Mouse (Mus musculus) heart, postnatal 0 days (tissue): ENCODE data around the gene Tk1. TPM values are rescaled to one million over a fixed set of nuclear protein-coding genes. Genes with fewer than 3 reads are reported as not detected.

ENCODE experiments used
- ATAC-seq: fragments of 200-750 bp; cut with Nextera tagmentation; 2 replicates; pipeline ENCODE4 v1.8.0; 2017; ENCODE audit warnings: low read depth, moderate number of reproducible peaks, moderate library complexity; ENCODE audit not compliant: insufficient read depth
- DNase-seq: peaks from one replicate; pipeline ENCODE4 v3.0.0-alpha.2; 2016; ENCODE audit warnings: low spot score
- H3K27ac ChIP-seq: fragments of 300-500 bp; sonication (generic); 2 replicates; pipeline ENCODE4 v1.5.1; 2014; ENCODE audit warnings: low read depth, mild to moderate bottlenecking
- H3K27me3 ChIP-seq: fragments of 300-500 bp; sonication (generic); 2 replicates; pipeline ENCODE4 v1.6.1; 2014; ENCODE audit warnings: low read length, mixed read lengths; ENCODE audit not compliant: control insufficient read depth, insufficient read depth
- H3K36me3 ChIP-seq: fragments of 300-500 bp; sonication (generic); replicated peaks from 2 replicates; pipeline ENCODE4 v1.6.1; 2014; ENCODE audit warnings: low read length, mixed read lengths; ENCODE audit not compliant: control insufficient read depth, insufficient read depth
- H3K4me1 ChIP-seq: fragments of 300-500 bp; sonication (generic); 2 replicates; pipeline ENCODE4 v1.6.1; 2014; ENCODE audit warnings: antibody characterized with exemption; ENCODE audit not compliant: control insufficient read depth, insufficient read depth
- H3K4me2 ChIP-seq: fragments of 300-500 bp; sonication (generic); 2 replicates; pipeline ENCODE4 v1.6.1; 2014; ENCODE audit warnings: low read depth, mild to moderate bottlenecking, low read length, moderate library complexity
- H3K4me3 ChIP-seq: fragments of 300-500 bp; sonication (generic); 2 replicates; pipeline ENCODE4 v1.5.1; 2014; ENCODE audit warnings: low read depth, low read length
- H3K9ac ChIP-seq: fragments of 300-500 bp; sonication (generic); replicated peaks from 2 replicates; pipeline ENCODE4 v1.6.1; 2014; ENCODE audit warnings: low read depth, low read length, mixed read lengths
- H3K9me3 ChIP-seq: fragments of 300-500 bp; sonication (generic); replicated peaks from 2 replicates; pipeline ENCODE4 v1.6.1; 2016; ENCODE audit warnings: low read length; ENCODE audit not compliant: control insufficient read depth
- CTCF ChIP-seq: IDR thresholded peaks from 2 replicates; pipeline ENCODE4 v1.5.1; 2016; ENCODE audit warnings: antibody characterized with exemption, control low read depth, low read depth
- EP300 ChIP-seq: IDR thresholded peaks from 2 replicates; pipeline ENCODE4 v1.6.1; 2016; ENCODE audit warnings: antibody characterized with exemption, low read depth
- WGBS: fragments of 180-500 bp; shearing (Covaris S2); extraction: QIAGEN DNeasy Blood & Tissue Kit; methylation state at CpG from one replicate; pipeline ENCODE4 v1.1.7; 2014; 5-methylcytosine and 5-hydroxymethylcytosine counted together
- polyA plus RNA-seq: library from polyadenylated mRNA; unstranded; fragments of >200 nt; fragmentation: Nextera tagmentation; extraction: Ambion mirVana; gene quantifications from 2 replicates; pipeline ENCODE4 v1.2.1, GENCODE M21; 2015
- total RNA-seq: library from RNA; depleted of rRNA; stranded (reverse); fragments of >200 nt; gene quantifications from 2 replicates; pipeline ENCODE4 v1.2.3, GENCODE M21; 2014; ENCODE audit warnings: low replicate concordance

Gene Tk1
- total and polyA plus RNA-seq, 2 experiments from 2014 or later, result 41.4 to 103 TPM

DNA sequence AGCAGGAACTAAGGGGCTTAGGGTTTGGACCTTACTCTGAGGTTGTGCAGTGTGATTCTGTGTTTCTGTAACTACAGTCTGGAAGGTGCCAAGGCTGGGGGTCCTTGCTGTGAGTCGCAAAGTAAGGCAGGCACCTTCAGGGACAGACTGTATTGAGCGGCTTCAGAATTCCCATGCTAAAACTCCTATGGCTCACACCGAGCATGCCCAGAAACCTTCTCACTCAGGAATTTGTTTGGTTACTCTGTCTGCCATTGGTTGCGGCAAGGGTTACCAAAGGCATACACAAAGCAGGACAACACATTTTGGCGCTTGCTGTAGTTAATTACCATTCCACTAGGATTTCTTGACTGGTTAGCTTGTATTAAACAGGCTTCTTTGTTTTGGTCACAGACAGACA lies 272 bp upstream of the Tk1 start:
- ATAC-seq (0 out of 2 replicates have a peak, but pooled peaks have one; percentile 4), DNase-seq (no peak)
- H3K9me3 ChIP-seq, result no peaks in the 10 kb centered on the region
- H3K9ac ChIP-seq, result peak overlapping the region; percentile 65
- H3K27ac ChIP-seq, result peak overlapping the region; percentile 84
- peak overlapping the region; percentile 74 for H3K4me2 ChIP-seq
- 11% methylated on average over 5 of the region's 5 CpGs for WGBS
- peak overlapping the region; percentile 48 for H3K4me3 ChIP-seq
- no peaks in the 10 kb centered on the region for H3K27me3 ChIP-seq
- H3K4me1 ChIP-seq, result peaks cover 75% of the 10 kb centered on the region
- TF ChIP-seq CTCF, result no peak
- 0 out of 2 replicates have a peak, but pooled peaks have one; percentile 17 for TF ChIP-seq EP300
- H3K36me3 ChIP-seq, result peaks cover 12% of the 10 kb centered on the region; the same call in 1 of the 2 replicates

DNA sequence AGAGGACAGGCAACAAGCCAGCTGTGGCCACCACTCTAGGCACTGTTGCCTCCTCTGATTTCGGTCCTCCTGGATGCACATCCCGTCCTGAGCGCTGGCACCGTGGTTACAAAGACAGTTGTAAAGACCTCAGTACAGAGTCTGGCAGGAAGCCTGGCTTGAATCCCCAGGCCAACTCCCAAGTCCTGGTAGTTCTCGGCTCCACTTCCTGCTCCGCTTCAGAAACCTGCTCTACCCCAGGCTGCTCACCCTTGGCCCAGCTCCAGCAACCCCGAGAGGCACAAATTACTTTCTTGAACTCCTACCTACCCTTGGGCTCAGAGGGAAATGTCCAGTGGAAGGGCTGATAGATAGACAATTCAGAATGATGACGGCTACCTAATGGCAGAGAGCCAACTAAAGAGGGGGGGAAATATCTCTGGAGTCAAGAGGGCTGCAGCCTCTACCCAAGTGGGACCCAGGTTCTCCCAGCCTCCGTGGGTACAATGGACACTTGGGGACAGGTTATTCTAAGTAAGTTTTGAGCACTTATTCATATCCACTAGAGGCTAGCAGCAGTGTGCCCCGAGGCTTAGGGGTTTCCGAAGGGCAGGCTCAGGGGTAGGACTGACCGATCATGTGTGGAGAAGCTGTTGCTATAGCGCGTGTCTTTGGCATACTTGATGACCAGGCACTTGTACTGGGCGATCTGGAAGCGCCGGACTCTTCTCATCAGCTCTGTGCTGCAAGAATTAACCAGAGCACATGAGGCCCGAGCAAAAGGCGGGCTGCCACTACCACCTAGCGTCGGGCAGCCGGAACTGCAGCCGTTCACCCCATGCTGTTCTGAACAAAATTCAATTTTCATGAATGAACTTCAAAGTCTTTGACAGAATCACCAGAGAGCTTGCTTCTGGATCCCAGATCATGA lies 1.6 kb downstream of the Tk1 start:
- 2% methylated on average over 23 of the region's 23 CpGs for WGBS
- TF ChIP-seq EP300 (peak; percentile 57; the same call in 1 of the 2 replicates), CTCF (peak; percentile 94)

DNA sequence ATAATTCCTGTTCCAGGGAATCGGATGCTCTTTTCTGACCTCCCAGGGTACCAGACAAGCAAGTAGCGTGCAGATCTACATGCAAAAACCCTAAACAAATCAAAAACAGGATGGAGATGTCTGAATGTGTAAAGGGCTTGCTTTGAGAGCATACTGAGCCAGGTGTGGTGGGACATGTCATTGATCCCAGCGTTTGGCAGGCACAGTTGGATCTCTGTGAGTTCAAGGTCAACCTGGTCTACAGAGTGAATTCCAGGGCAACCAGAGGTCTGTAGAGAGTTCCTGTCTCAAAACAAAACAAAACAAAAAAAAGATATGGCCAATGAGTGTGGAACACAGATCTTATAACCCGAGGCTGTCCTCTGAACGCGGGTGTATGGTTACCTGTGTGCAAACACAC lies 2.5 kb downstream of the Tk1 start:
- Histone ChIP-seq H3K4me3 (no peak overlapping the region), H3K9ac (no peak overlapping the region), H3K27ac (peak overlapping the region; percentile 79), H3K4me1 (peaks cover 65% of the 10 kb centered on the region), H3K27me3 (no peaks in the 10 kb centered on the region), H3K4me2 (no peak overlapping the region), H3K36me3 (peaks cover 25% of the 10 kb centered on the region; the same call in 1 of the 2 replicates), H3K9me3 (no peaks in the 10 kb centered on the region)
- WGBS, result 81% methylated on average over 6 of the region's 6 CpGs
- no peak for TF ChIP-seq CTCF
- TF ChIP-seq EP300, result no peak
- no peak for ATAC-seq
- no peak for DNase-seq

More for the DNA sequence above, 1.6 kb downstream of the Tk1 start:
- H3K36me3 ChIP-seq, result peaks cover 24% of the 10 kb centered on the region; the same call in 1 of the 2 replicates
- H3K4me2 ChIP-seq, result peak overlapping the region; percentile 74
- no peaks in the 10 kb centered on the region for H3K27me3 ChIP-seq
- H3K4me1 ChIP-seq, result peaks cover 69% of the 10 kb centered on the region
- 0 out of 2 replicates have a peak overlapping the region, but pooled peaks have one; percentile 1 for H3K9ac ChIP-seq
- peak overlapping the region; percentile 84 for H3K27ac ChIP-seq
- ATAC-seq (peak; percentile 69), DNase-seq (peak; percentile 75)
- H3K9me3 ChIP-seq, result no peaks in the 10 kb centered on the region
- peak overlapping the region; percentile 48 for H3K4me3 ChIP-seq

DNA sequence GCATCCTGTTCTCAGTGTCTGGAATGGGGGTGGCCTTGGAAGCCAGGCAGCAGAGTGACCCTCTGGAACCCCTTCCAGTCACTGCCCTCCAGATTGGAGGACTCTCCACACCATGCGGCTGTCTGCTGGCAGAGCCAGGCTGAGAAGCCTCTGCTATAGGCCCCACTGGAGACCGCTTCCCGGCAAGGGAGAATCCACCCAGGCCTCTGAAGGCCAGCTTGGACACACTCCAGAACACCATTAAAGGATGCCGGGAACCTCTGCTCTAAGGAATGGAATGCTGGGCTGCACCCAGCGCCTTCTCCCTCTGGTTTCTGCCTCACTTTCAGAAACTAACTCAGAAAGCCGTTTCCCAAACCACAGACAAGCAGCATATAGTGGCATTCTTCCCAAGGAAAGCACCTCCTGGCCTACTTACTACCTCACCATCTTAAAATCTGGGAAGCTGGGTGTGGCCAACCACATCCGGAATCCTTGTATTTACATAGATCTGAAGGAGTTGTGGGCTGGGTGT lies 3.1 kb downstream of the Tk1 start:
- TF ChIP-seq EP300 (no peak), CTCF (no peak)
- ATAC-seq, result no peak
- Histone ChIP-seq H3K4me3 (no peak overlapping the region), H3K9me3 (no peaks in the 10 kb centered on the region), H3K27me3 (no peaks in the 10 kb centered on the region), H3K4me2 (peak overlapping the region; percentile 1; the same call in 1 of the 2 replicates), H3K4me1 (peaks cover 60% of the 10 kb centered on the region), H3K27ac (peak overlapping the region; percentile 79), H3K36me3 (peaks cover 27% of the 10 kb centered on the region), H3K9ac (no peak overlapping the region; the same call in 1 of the 2 replicates)
- DNase-seq, result peak; percentile 53
- 16% methylated on average over 7 of the region's 7 CpGs for whole genome bisulfite sequencing

DNA sequence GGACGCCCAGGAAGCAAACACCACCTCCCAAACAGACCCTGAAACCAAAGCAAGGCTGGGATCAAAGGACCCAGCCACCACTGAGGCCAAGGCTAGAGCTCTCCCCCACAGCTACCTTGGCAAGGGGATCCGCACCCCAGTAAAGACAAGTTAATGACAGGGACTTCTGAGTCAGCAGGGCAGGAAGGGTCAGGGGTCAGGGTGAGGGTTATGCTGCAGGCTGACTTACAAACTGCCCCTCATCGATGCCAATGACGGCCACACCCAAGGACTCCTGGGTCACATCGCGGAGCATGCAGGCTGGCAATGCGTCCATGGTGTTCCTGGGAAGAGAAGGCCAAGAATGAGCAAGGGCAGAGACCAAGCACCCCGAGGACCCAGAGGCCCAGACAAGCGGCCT lies 4.0 kb downstream of the Tk1 start:
- Histone ChIP-seq H3K27me3 (no peaks in the 10 kb centered on the region), H3K9me3 (no peaks in the 10 kb centered on the region), H3K4me3 (no peak overlapping the region), H3K4me1 (peaks cover 53% of the 10 kb centered on the region), H3K27ac (peak overlapping the region; percentile 79; the same call in 1 of the 2 replicates), H3K9ac (no peak overlapping the region), H3K36me3 (peaks cover 35% of the 10 kb centered on the region), H3K4me2 (no peak overlapping the region)
- TF ChIP-seq CTCF (no peak), EP300 (no peak)
- DNase-seq, result no peak
- 92% methylated on average over 9 of the region's 9 CpGs for WGBS
- no peak for ATAC-seq
